Mouse (Mus musculus) CH12.LX (cell line): Measurements from ENCODE around the gene Ap4s1.

Experiments
- CTCF ChIP-seq, 2 experiments: IDR thresholded peaks in 1 of 2; conservative IDR thresholded peaks in 1 of 2; 2 replicates each; pipeline ENCODE4 v1.5.1; 2011 to 2012; ENCODE audit warnings: low read depth in 2 of 2, low read length in 2 of 2, improper control_type of control experiment in 1 of 2, inconsistent platforms in 1 of 2, mild to moderate bottlenecking in 1 of 2, moderate library complexity in 1 of 2
- E2F4 ChIP-seq: IDR thresholded peaks from 2 replicates; pipeline ENCODE4 v1.6.1; 2011; ENCODE audit warnings: low read depth, low read length, improper control_type of control experiment; ENCODE audit not compliant: insufficient replicate concordance
- EP300 ChIP-seq: IDR thresholded peaks from 2 replicates; pipeline ENCODE4 v1.6.1; 2011; ENCODE audit warnings: low read length, improper control_type of control experiment
- GABPA ChIP-seq: IDR thresholded peaks from 2 replicates; pipeline ENCODE4 v1.6.1; 2012; ENCODE audit warnings: low read depth, low read length, improper control_type of control experiment, inconsistent platforms; ENCODE audit not compliant: insufficient replicate concordance
- KAT2A ChIP-seq: IDR thresholded peaks from 2 replicates; pipeline ENCODE4 v1.6.1; 2012; ENCODE audit warnings: low read length, improper control_type of control experiment, inconsistent platforms; ENCODE audit not compliant: insufficient replicate concordance
- MAZ ChIP-seq: IDR thresholded peaks from 2 replicates; pipeline ENCODE4 v1.6.1; 2012; ENCODE audit warnings: low read depth, mild to moderate bottlenecking, inconsistent platforms, low read length, improper control_type of control experiment, moderate library complexity
- NELFE ChIP-seq: IDR thresholded peaks from 2 replicates; pipeline ENCODE4 v1.6.1; 2011; ENCODE audit warnings: low read depth, low read length, improper control_type of control experiment
- NRF1 ChIP-seq: IDR thresholded peaks from 2 replicates; pipeline ENCODE4 v1.6.1; 2014; ENCODE audit warnings: low read depth, mild to moderate bottlenecking, inconsistent platforms, low read length, improper control_type of control experiment, moderate library complexity
- POLR2A ChIP-seq: IDR thresholded peaks from 2 replicates; pipeline ENCODE4 v1.6.1; 2011; ENCODE audit warnings: low read depth, mild to moderate bottlenecking, improper control_type of control experiment, low read length
- ZMIZ1 ChIP-seq: IDR thresholded peaks from 2 replicates; pipeline ENCODE4 v1.6.1; 2012; ENCODE audit warnings: low read depth, mild to moderate bottlenecking, inconsistent platforms, low read length, improper control_type of control experiment

DNA sequence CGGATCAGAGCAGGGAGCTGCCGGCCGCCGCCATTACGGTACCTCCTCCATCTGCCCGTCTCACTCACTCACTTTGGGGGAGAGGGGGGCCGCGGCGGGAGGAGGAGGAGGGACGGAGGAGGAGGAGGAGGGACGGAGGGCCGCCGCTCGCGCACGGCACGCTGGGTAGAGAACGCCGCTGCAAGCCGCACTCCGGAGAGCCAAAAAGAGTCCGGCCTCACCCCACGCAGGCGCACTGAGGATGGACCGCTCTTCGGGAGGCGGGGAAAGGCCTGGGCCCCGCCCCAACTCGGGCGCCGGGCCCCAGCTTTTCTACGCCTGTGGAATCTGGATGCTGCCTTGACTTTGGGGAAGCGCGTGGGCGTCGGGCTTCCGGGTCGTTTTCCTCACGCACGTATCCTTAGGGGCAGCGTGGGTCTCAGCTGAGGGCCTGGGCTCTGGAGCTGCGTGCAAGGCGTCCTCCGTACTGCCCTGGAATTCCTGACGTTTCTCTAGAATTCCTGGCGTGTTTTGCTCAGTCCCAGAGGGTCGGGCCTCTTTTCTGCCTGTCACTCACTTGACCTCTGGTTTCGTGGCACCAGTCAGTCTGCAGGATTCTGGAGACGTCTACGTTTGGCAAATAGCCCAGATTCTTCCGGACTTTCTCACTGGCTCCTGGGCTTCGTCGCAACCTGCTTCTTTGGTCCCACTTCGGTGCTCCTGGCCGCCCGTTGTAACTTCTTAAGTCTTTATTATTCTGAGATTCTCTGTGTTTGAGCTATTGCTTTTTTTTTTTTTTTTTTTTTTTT is 1.2 kb downstream of the Ap4s1 start, which contains the start of gene Strn3:
- TF ChIP-seq ZMIZ1 (peak; percentile 91), KAT2A (no peak), CTCF (conservative IDR thresholded peaks at IDR 0.05 in 1 of 2, IDR thresholded peaks at IDR 0.05 in 1 of 2; ENCODE audit: low read depth in 2 of 2, low read length in 2 of 2) (no peak), NRF1 (peak; percentile 99), E2F4 (0 out of 2 replicates have a peak, but pooled peaks have one; percentile 16), EP300 (no peak), POLR2A (peak; percentile 87), MAZ (peak; percentile 94), NELFE (peak; percentile 93), GABPA (no peak)
